Mouse (Mus musculus) CD4-positive naive resting alpha-beta T cell, adult 57 days (primary cell): Measurements from ENCODE around the gene Fads3. TPM values are rescaled to one million over a fixed set of nuclear protein-coding genes. Genes with fewer than 3 reads are reported as not detected.

Source experiments
- total RNA-seq: library from RNA; stranded (reverse); gene quantifications from one replicate; pipeline ENCODE4 v1.2.4, GENCODE M21; 2023

The Fads3 gene
- 2.5 TPM for total RNA-seq

GRCm38 (mm10) chr19:10041388-10042148, at the start of gene Fads3:
Gene Fads3 (plus strand): TSS chr19:10041569.

GRCm38 (mm10) chr19:10001206-10001969, 40.0 kb upstream of the Fads3 start, which contains the start of the genes Best1 and Rab3il1:
Gene Best1 (minus strand): TSS chr19:10001633.
Gene Rab3il1 (plus strand): TSS chr19:10001669.

GRCm38 (mm10) chr19:10101341-10102053, 60.1 kb downstream of the Fads3 start, which contains the start of gene Fads2:
Gene Fads2 (minus strand): TSS chr19:10101746.

Other genes starting within 250 kb of the Fads3 start
- not detected for gene Scgb2a2, start 194.0 kb upstream of the Fads3 start, total RNA-seq
- 30.9 TPM for gene Incenp, start 142.0 kb upstream of the Fads3 start, total RNA-seq
- gene Fth1, start 61.0 kb upstream of the Fads3 start, total RNA-seq = 1,062 TPM
- gene Best1, start 39.9 kb upstream of the Fads3 start, total RNA-seq = not detected
- 1.5 TPM for gene Rab3il1, start 39.9 kb upstream of the Fads3 start, total RNA-seq
- gene Fads2, start 60.2 kb downstream of the Fads3 start, total RNA-seq = 0.83 TPM
- gene Fads1, start 141.3 kb downstream of the Fads3 start, total RNA-seq = 14.6 TPM
- gene Tmem258, start 162.4 kb downstream of the Fads3 start, total RNA-seq = 102 TPM
- gene Fen1, start 162.6 kb downstream of the Fads3 start, total RNA-seq = 18.4 TPM
- 1.6 TPM for gene Myrf, start 199.2 kb downstream of the Fads3 start, total RNA-seq